Mouse (Mus musculus): ENCODE data around the gene Cyb5r3.

The Cyb5r3 gene

GRCm38 (mm10) chr15:83168875-83169771, 3.3 kb downstream of the Cyb5r3 start:
- peak; percentile 77 to 84 for DNase-seq

GRCm38 (mm10) chr15:83168311-83168710, 4.1 kb downstream of the Cyb5r3 start:
- DNase-seq = no peak

- no peak for DNase-seq
Observed at GRCm38 (mm10) chr15:83167550-83168065, 4.8 kb downstream of the Cyb5r3 start.

GRCm38 (mm10) chr15:83167126-83167525, 5.3 kb downstream of the Cyb5r3 start:
- no peak for DNase-seq

- DNase-seq = peak in 1 of 2 experiments; percentile 42
Observed at GRCm38 (mm10) chr15:83166642-83167041, 5.8 kb downstream of the Cyb5r3 start.

- no peak for DNase-seq
Observed at GRCm38 (mm10) chr15:83165526-83166315, 6.7 kb downstream of the Cyb5r3 start.

- no peak for DNase-seq
Observed at GRCm38 (mm10) chr15:83164971-83165471, 7.4 kb downstream of the Cyb5r3 start.

GRCm38 (mm10) chr15:83162818-83163485, 9.4 kb downstream of the Cyb5r3 start:
- DNase-seq = no peak

- no peak for DNase-seq
Observed at GRCm38 (mm10) chr15:83162001-83162400, 10.4 kb downstream of the Cyb5r3 start.

GRCm38 (mm10) chr15:83161062-83161748, 11.2 kb downstream of the Cyb5r3 start:
- no peak for DNase-seq

- no peak for DNase-seq
Observed at GRCm38 (mm10) chr15:83160561-83160960, 11.8 kb downstream of the Cyb5r3 start.

GRCm38 (mm10) chr15:83159823-83160222, 12.6 kb downstream of the Cyb5r3 start:
- DNase-seq = peak; percentile 52 to 71

- no peak for DNase-seq
Observed at GRCm38 (mm10) chr15:83158587-83159160, 13.7 kb downstream of the Cyb5r3 start.

GRCm38 (mm10) chr15:83157667-83158064, 14.7 kb downstream of the Cyb5r3 start:
- no peak for DNase-seq

- DNase-seq = peak; percentile 42 to 67
Observed at GRCm38 (mm10) chr15:83156929-83157666, 15.3 kb downstream of the Cyb5r3 start.

- no peak for DNase-seq
Observed at GRCm38 (mm10) chr15:83155672-83156419, 16.5 kb downstream of the Cyb5r3 start.

GRCm38 (mm10) chr15:83154309-83154708, 18.1 kb downstream of the Cyb5r3 start:
- peak in 1 of 2 experiments; percentile 47 for DNase-seq

- DNase-seq = no peak
Observed at GRCm38 (mm10) chr15:83150694-83151093, 21.7 kb downstream of the Cyb5r3 start.

- DNase-seq = no peak
Observed at GRCm38 (mm10) chr15:83150073-83150442, 22.3 kb downstream of the Cyb5r3 start.

All from cerebellum, postnatal 25 days (tissue).